Mouse (Mus musculus) hindbrain, embryonic 11.5 days (tissue): ENCODE results near the gene Mettl18. TPM values are rescaled to one million over a fixed set of nuclear protein-coding genes. Genes with fewer than 3 reads are reported as not detected.
A peak's percentile ranks its signal among the peaks of the same experiment; 100 is the strongest.
"Not testable (repeated sequence)": the region's sequence is repeated elsewhere in the genome, so short reads cannot be mapped to it uniquely, and the experiment has no call there.

Source experiments
- ATAC-seq: fragments of 200-750 bp; cut with Nextera tagmentation; 2 replicates; pipeline ENCODE4 v1.8.0; 2017; ENCODE audit warnings: mild to moderate bottlenecking, moderate TSS enrichment, moderate library complexity; ENCODE audit not compliant: low FRiP score
- DNase-seq: peaks from one replicate; pipeline ENCODE4 v3.0.0-alpha.2; 2015; ENCODE audit warnings: low spot score
- H3K27ac ChIP-seq: fragments of 300-500 bp; sonication (generic); 2 replicates; pipeline ENCODE4 v1.5.1; 2014; ENCODE audit warnings: mild to moderate bottlenecking, low read depth, low read length
- H3K27me3 ChIP-seq: fragments of 300-500 bp; sonication (generic); 2 replicates; pipeline ENCODE4 v1.6.1; 2014; ENCODE audit warnings: mild to moderate bottlenecking, low read length, moderate library complexity, mixed read lengths; ENCODE audit not compliant: control insufficient read depth, insufficient read depth
- H3K36me3 ChIP-seq: fragments of 300-500 bp; sonication (generic); 2 replicates; pipeline ENCODE4 v1.6.1; 2014; ENCODE audit warnings: mild to moderate bottlenecking, low read length, moderate library complexity, mixed read lengths; ENCODE audit not compliant: control insufficient read depth, insufficient read depth
- H3K4me1 ChIP-seq: fragments of 300-500 bp; sonication (generic); replicated peaks from 2 replicates; pipeline ENCODE4 v1.6.1; 2014; ENCODE audit warnings: low read length, mixed read lengths; ENCODE audit not compliant: control insufficient read depth, insufficient read depth
- H3K4me2 ChIP-seq: fragments of 300-500 bp; sonication (generic); replicated peaks from 2 replicates; pipeline ENCODE4 v1.6.1; 2014; ENCODE audit warnings: mild to moderate bottlenecking, low read depth, low read length
- H3K4me3 ChIP-seq: fragments of 300-500 bp; sonication (generic); 2 replicates; pipeline ENCODE4 v1.5.1; 2014; ENCODE audit warnings: low read depth, low read length
- H3K9ac ChIP-seq: fragments of 300-500 bp; sonication (generic); 2 replicates; pipeline ENCODE4 v1.6.1; 2014; ENCODE audit warnings: low read depth, low read length
- H3K9me3 ChIP-seq: fragments of 300-500 bp; sonication (generic); 2 replicates; pipeline ENCODE4 v1.6.1; 2016; ENCODE audit warnings: low read length; ENCODE audit not compliant: control insufficient read depth
- WGBS: fragments of 180-500 bp; shearing (Covaris S2); extraction: QIAGEN DNeasy Blood & Tissue Kit; methylation state at CpG from one replicate; pipeline ENCODE4 v1.1.7; 2014; 5-methylcytosine and 5-hydroxymethylcytosine counted together
- polyA plus RNA-seq: library from polyadenylated mRNA; unstranded; fragments of >200 nt; fragmentation: Nextera tagmentation; extraction: Ambion mirVana; gene quantifications from 2 replicates; pipeline ENCODE4 v1.2.1, GENCODE M21; 2014

Gene Mettl18
- polyA plus RNA-seq, 1 experiment from 2014 or later = 8.2 TPM

- H3K36me3 ChIP-seq = no peaks in the 10 kb centered on the region
- H3K27ac ChIP-seq = no peak overlapping the region
- H3K4me3 ChIP-seq = peak overlapping the region; percentile 58
- peak overlapping the region; percentile 52 for H3K9ac ChIP-seq
- H3K4me1 ChIP-seq = no peaks in the 10 kb centered on the region
- no peaks in the 10 kb centered on the region for H3K9me3 ChIP-seq
- DNase-seq (no peak), ATAC-seq (peak; percentile 84)
- H3K27me3 ChIP-seq = no peaks in the 10 kb centered on the region
- 2% methylated on average over 38 of the region's 38 CpGs for WGBS
- peak overlapping the region; percentile 69 for H3K4me2 ChIP-seq
These were observed 442 bp upstream of the Mettl18 start for GRCm38 (mm10) chr1:163994173-163994720.

GRCm38 (mm10) chr1:163995609-163995913, 872 bp downstream of the Mettl18 start:
- 85% methylated on average over 1 of the region's 2 CpGs for WGBS
- H3K36me3 ChIP-seq = no peaks in the 10 kb centered on the region
- DNase-seq = no peak
- no peak for ATAC-seq
- H3K4me2 ChIP-seq = peak overlapping the region; percentile 46
- H3K9ac ChIP-seq = no peak overlapping the region; the same call in 1 of the 2 replicates
- peak overlapping the region; percentile 58 for H3K4me3 ChIP-seq
- H3K9me3 ChIP-seq = no peaks in the 10 kb centered on the region
- no peaks in the 10 kb centered on the region for H3K27me3 ChIP-seq
- no peak overlapping the region for H3K27ac ChIP-seq
- H3K4me1 ChIP-seq = no peaks in the 10 kb centered on the region

- H3K27me3 ChIP-seq = no peaks in the 10 kb centered on the region
- no peaks in the 10 kb centered on the region for H3K9me3 ChIP-seq
- no peak overlapping the region for H3K4me2 ChIP-seq
- no peak overlapping the region for H3K4me3 ChIP-seq
- H3K9ac ChIP-seq = no peak overlapping the region
- no peak for ATAC-seq
- H3K36me3 ChIP-seq = no peaks in the 10 kb centered on the region
- WGBS = 62% methylated on average over 6 of the region's 6 CpGs
- H3K4me1 ChIP-seq = no peaks in the 10 kb centered on the region
- H3K27ac ChIP-seq = no peak overlapping the region
- no peak for DNase-seq
These were observed 7.3 kb downstream of the Mettl18 start for GRCm38 (mm10) chr1:164001831-164002452.

- H3K9ac ChIP-seq = no peak overlapping the region
- ATAC-seq = no peak
- DNase-seq = no peak
- no peaks in the 10 kb centered on the region for H3K27me3 ChIP-seq
- no peaks in the 10 kb centered on the region for H3K36me3 ChIP-seq
- no peaks in the 10 kb centered on the region for H3K9me3 ChIP-seq
- H3K4me2 ChIP-seq = no peak overlapping the region
- 84% methylated on average over 3 of the region's 3 CpGs for WGBS
- H3K4me1 ChIP-seq = no peaks in the 10 kb centered on the region
- H3K4me3 ChIP-seq = no peak overlapping the region
- H3K27ac ChIP-seq = no peak overlapping the region
These were observed 9.6 kb downstream of the Mettl18 start for GRCm38 (mm10) chr1:164004311-164004710.

GRCm38 (mm10) chr1:164009235-164009634, 14.5 kb downstream of the Mettl18 start:
- no peak overlapping the region for H3K4me3 ChIP-seq
- no peaks in the 10 kb centered on the region for H3K27me3 ChIP-seq
- 47% methylated on average over 2 of the region's 2 CpGs for WGBS
- no peaks in the 10 kb centered on the region for H3K4me1 ChIP-seq
- DNase-seq (peak; percentile 52), ATAC-seq (no peak)
- no peak overlapping the region for H3K27ac ChIP-seq
- H3K4me2 ChIP-seq = no peak overlapping the region
- no peaks in the 10 kb centered on the region for H3K36me3 ChIP-seq
- no peak overlapping the region for H3K9ac ChIP-seq
- H3K9me3 ChIP-seq = no peaks in the 10 kb centered on the region

- H3K9me3 ChIP-seq = no peaks in the 10 kb centered on the region
- WGBS = 74% methylated on average over 1 of the region's 1 CpGs
- DNase-seq (no peak), ATAC-seq (no peak)
- H3K4me3 ChIP-seq = no peak overlapping the region
- no peak overlapping the region for H3K27ac ChIP-seq
- no peaks in the 10 kb centered on the region for H3K27me3 ChIP-seq
- H3K9ac ChIP-seq = no peak overlapping the region
- no peak overlapping the region for H3K4me2 ChIP-seq
- H3K4me1 ChIP-seq = no peaks in the 10 kb centered on the region
- no peaks in the 10 kb centered on the region for H3K36me3 ChIP-seq
These were observed 19.9 kb downstream of the Mettl18 start for GRCm38 (mm10) chr1:164014616-164015015.

GRCm38 (mm10) chr1:164018221-164018896, 23.7 kb downstream of the Mettl18 start:
- Histone ChIP-seq H3K4me1 (no peaks in the 10 kb centered on the region), H3K36me3 (no peaks in the 10 kb centered on the region), H3K9me3 (no peaks in the 10 kb centered on the region), H3K4me3 (no peak overlapping the region), H3K27ac (no peak overlapping the region), H3K4me2 (no peak overlapping the region), H3K27me3 (no peaks in the 10 kb centered on the region), H3K9ac (no peak overlapping the region)
- ATAC-seq = no peak
- WGBS = 80% methylated on average over 16 of the region's 16 CpGs
- no peak for DNase-seq

GRCm38 (mm10) chr1:164019789-164020188, 25.1 kb downstream of the Mettl18 start:
- Histone ChIP-seq H3K27ac (no peak overlapping the region), H3K36me3 (no peaks in the 10 kb centered on the region), H3K4me2 (no peak overlapping the region), H3K4me3 (no peak overlapping the region), H3K4me1 (no peaks in the 10 kb centered on the region), H3K27me3 (no peaks in the 10 kb centered on the region), H3K9me3 (no peaks in the 10 kb centered on the region), H3K9ac (no peak overlapping the region)
- ATAC-seq (peak; percentile 72; the same call in 1 of the 2 replicates), DNase-seq (peak; percentile 10)
- WGBS = 30% methylated on average over 6 of the region's 6 CpGs

GRCm38 (mm10) chr1:164020746-164021145, 26.1 kb downstream of the Mettl18 start:
- not testable (repeated sequence) for H3K9me3 ChIP-seq, H3K4me2 ChIP-seq, H3K4me3 ChIP-seq, DNase-seq, H3K9ac ChIP-seq, H3K4me1 ChIP-seq, ATAC-seq, H3K36me3 ChIP-seq, H3K27ac ChIP-seq, H3K27me3 ChIP-seq
- WGBS = 80% methylated on average over 3 of the region's 3 CpGs
